Mouse (Mus musculus): Measurements from ENCODE around the gene Daam1. TPM values are rescaled to one million over a fixed set of nuclear protein-coding genes. Genes with fewer than 3 reads are reported as not detected.

Daam1 gene
- polyA plus RNA-seq, 1 experiment: 52.8 TPM

DNA sequence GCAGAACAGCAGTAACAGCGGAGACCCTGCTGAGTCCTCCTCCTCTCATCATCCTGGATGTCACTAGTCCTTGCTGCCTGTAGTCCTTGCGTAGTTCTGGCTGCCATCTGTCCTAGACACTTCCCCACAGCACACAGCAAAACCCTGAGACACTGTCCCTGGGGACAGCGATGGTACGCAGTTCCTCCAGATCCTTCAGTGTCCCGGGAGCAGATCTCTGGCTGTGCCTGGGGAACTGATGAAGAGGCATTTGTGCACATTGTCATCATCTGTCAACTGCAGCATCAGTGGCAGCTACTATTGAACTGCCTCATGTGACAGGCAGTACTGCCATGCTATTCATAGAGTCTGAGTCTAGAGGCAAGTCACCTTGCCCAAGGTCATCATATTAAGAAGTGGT lies 107.6 kb downstream of the Daam1 start:
- peaks cover 97% of the 10 kb centered on the region for H3K36me3 ChIP-seq (replicated peaks; ENCODE audit: low read length)
- H3K27me3 ChIP-seq (replicated peaks): no peaks in the 10 kb centered on the region
- no peak for TF ChIP-seq FLI1 (IDR thresholded peaks at IDR 0.05; ENCODE audit: low read length)
- TF ChIP-seq GATA1 (IDR thresholded peaks at IDR 0.05; ENCODE audit: borderline replicate concordance, low read length): no peak
- H3K4me1 ChIP-seq: peaks cover 95% of the 10 kb centered on the region
- H3K9me3 ChIP-seq: no peaks in the 10 kb centered on the region
- peak overlapping the region; percentile 10 for H3K4me3 ChIP-seq (replicated peaks)

DNA sequence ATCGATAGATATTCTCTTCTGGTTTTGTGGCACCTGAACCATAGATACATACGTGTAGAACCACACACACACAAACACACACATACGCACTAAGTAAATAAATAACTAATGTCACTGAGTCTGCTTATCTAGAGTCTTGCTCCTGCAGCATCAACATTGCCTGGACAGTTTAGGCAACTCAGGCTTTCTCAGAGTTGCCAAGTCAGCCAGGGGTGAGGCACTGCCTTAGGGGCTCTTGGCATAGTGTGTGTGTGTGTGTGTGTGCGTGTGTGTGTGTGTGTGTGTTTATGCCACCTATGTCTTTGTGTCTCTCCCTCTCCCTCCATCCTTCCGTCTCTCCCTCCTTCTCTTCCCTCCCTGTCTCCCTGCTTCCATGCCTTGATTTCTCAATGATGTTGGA lies 110.4 kb downstream of the Daam1 start:
- no peak for TF ChIP-seq GATA1 (IDR thresholded peaks at IDR 0.05; ENCODE audit: borderline replicate concordance, low read length)
- TF ChIP-seq FLI1 (IDR thresholded peaks at IDR 0.05; ENCODE audit: low read length): no peak

DNA sequence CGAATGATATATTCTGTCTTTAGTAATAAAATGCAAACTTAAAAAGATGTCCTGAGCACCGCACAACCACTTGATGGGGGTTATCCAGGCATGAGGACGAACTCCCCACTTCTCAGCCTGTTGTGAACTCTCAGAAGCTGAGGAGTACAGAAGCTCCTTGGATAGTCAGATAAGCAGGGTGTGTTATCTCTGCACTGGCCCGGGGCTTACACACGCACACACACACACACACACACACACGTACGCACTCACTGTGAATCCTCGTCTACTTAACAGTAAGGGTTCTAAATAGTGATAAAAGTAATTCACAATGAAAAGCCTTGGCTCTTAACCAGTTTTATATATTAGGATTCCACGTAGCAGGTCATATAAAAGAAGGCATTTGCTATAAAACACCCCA lies 112.2 kb downstream of the Daam1 start:
- Histone ChIP-seq H3K27me3 (replicated peaks) (no peaks in the 10 kb centered on the region), H3K9me3 (no peaks in the 10 kb centered on the region), H3K36me3 (replicated peaks; ENCODE audit: low read length) (peaks cover 99% of the 10 kb centered on the region), H3K4me1 (peaks cover 73% of the 10 kb centered on the region), H3K4me3 (replicated peaks) (no peak overlapping the region)
- TF ChIP-seq FLI1 (IDR thresholded peaks at IDR 0.05; ENCODE audit: low read length): no peak
- TF ChIP-seq GATA1 (IDR thresholded peaks at IDR 0.05; ENCODE audit: borderline replicate concordance, low read length): no peak

More for the DNA sequence above, 110.4 kb downstream of the Daam1 start:
- no peaks in the 10 kb centered on the region for H3K9me3 ChIP-seq
- H3K27me3 ChIP-seq (replicated peaks): no peaks in the 10 kb centered on the region
- peaks cover 99% of the 10 kb centered on the region for H3K36me3 ChIP-seq (replicated peaks; ENCODE audit: low read length)
- no peak overlapping the region for H3K4me3 ChIP-seq (replicated peaks)
- peaks cover 87% of the 10 kb centered on the region for H3K4me1 ChIP-seq

DNA sequence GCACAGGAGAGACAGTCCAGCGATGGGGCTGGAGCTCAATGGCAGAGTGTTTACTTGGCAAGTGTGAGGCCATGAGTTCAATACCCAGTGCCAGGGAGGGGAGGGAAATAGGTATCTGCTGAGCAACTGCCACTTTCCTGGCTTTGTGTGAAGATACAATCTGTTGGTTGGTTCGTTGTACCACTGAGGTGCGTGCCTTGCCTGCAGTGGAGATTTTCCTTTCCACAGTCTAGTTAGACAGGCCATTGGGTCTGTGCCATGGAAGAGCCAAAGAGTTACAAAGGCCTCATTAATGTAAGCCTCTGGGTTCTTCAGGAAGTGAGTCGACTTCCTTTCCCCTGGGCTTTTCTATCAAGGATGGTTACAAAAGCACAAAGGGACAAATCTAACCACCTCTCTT lies 112.8 kb downstream of the Daam1 start:
- no peak for TF ChIP-seq FLI1 (IDR thresholded peaks at IDR 0.05; ENCODE audit: low read length)
- TF ChIP-seq GATA1 (IDR thresholded peaks at IDR 0.05; ENCODE audit: borderline replicate concordance, low read length): no peak
- no peaks in the 10 kb centered on the region for H3K9me3 ChIP-seq
- peaks cover 68% of the 10 kb centered on the region for H3K4me1 ChIP-seq
- H3K36me3 ChIP-seq (replicated peaks; ENCODE audit: low read length): peaks cover 99% of the 10 kb centered on the region
- H3K4me3 ChIP-seq (replicated peaks): peak overlapping the region; percentile 31
- no peaks in the 10 kb centered on the region for H3K27me3 ChIP-seq (replicated peaks)

DNA sequence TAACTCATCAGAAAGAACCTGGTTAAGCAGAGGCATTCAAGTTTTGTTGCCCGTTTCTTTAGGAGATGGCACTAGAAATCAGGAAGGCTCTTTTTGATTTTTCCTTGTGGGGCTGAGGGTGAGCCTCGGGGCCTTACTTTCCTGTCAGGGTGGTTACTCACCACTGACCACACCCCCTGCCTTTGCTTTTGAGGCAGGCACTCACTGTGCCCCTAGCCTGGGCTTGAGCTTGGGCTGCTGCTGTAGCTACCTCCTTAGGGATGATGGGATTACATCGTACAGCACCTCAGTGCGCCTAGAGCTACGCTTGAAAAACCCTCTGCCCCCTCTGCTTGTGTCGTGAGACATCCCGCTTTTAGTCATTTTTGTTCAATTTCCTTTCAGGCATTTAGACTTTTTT lies 115.0 kb downstream of the Daam1 start:
- Histone ChIP-seq H3K4me1 (peaks cover 48% of the 10 kb centered on the region), H3K9me3 (no peaks in the 10 kb centered on the region), H3K27me3 (replicated peaks) (no peaks in the 10 kb centered on the region), H3K4me3 (replicated peaks) (no peak overlapping the region), H3K36me3 (replicated peaks; ENCODE audit: low read length) (peaks cover 100% of the 10 kb centered on the region)
- no peak for TF ChIP-seq FLI1 (IDR thresholded peaks at IDR 0.05; ENCODE audit: low read length)
- TF ChIP-seq GATA1 (IDR thresholded peaks at IDR 0.05; ENCODE audit: borderline replicate concordance, low read length): no peak

DNA sequence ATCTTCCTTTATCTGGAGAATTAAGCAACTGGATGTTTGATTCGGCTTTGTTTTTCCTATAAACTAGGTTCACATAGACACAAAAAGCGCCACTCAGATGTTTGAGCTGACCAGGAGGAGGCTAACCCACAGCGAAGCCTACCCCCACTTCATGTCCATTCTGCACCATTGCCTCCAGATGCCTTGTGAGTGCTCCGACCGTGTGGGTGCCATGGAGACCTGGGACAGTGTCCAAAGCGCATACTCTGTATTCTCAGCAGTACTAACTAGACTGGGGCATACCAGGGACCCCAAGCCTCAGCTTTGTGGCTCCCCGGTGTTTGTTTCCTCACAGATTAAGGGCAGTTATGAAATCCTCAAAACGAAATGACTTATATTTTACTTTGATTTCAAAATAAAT lies 115.6 kb downstream of the Daam1 start:
- no peak for TF ChIP-seq FLI1 (IDR thresholded peaks at IDR 0.05; ENCODE audit: low read length)
- TF ChIP-seq GATA1 (IDR thresholded peaks at IDR 0.05; ENCODE audit: borderline replicate concordance, low read length): no peak
- H3K36me3 ChIP-seq (replicated peaks; ENCODE audit: low read length): peaks cover 100% of the 10 kb centered on the region
- no peak overlapping the region for H3K4me3 ChIP-seq (replicated peaks)
- no peaks in the 10 kb centered on the region for H3K27me3 ChIP-seq (replicated peaks)
- peaks cover 42% of the 10 kb centered on the region for H3K4me1 ChIP-seq
- no peaks in the 10 kb centered on the region for H3K9me3 ChIP-seq

DNA sequence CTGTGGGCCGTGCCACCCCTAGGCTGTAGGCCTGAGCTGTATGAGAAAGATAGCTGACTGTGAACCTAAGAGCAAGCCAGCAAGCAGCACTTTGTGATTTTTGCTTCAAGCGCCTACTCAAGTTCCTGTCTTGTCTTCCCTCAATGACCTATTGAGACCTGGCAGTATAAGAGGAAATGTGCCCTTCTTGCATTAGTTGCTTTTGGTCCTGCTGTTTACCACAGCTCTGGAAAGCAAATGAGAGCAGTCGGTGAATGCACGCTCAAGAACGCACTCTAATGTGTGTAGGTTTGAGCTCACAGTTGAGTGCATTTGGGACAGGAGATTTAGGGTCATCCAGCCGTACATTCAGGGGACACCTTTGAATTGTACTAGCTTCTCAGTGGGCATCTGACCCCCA lies 118.1 kb downstream of the Daam1 start:
- Histone ChIP-seq H3K9me3 (no peaks in the 10 kb centered on the region), H3K27me3 (replicated peaks) (no peaks in the 10 kb centered on the region), H3K4me1 (peaks cover 16% of the 10 kb centered on the region), H3K4me3 (replicated peaks) (no peak overlapping the region), H3K36me3 (replicated peaks; ENCODE audit: low read length) (peaks cover 100% of the 10 kb centered on the region)
- no peak for TF ChIP-seq GATA1 (IDR thresholded peaks at IDR 0.05; ENCODE audit: borderline replicate concordance, low read length)
- no peak for TF ChIP-seq FLI1 (IDR thresholded peaks at IDR 0.05; ENCODE audit: low read length)

DNA sequence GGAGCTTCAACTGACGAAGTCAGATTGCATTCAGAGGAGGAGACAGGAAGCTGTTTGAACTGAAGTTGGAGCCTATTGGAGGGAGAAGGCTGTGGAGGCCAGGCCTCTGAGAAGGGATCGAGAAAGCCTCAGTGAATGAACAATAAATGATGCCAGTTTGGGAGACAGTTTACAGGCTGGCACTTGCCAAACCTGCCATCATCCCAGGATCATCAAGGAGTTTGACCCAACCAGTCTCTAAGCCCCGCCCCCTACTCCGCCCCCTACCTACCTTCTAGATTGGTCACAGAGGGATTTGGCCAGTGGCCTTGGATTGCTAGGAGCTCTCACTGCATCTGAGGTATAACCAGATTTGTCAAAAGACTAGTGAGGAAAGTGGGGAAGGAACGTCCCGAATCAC lies 118.7 kb downstream of the Daam1 start:
- Histone ChIP-seq H3K27me3 (replicated peaks) (no peaks in the 10 kb centered on the region), H3K9me3 (no peaks in the 10 kb centered on the region), H3K4me1 (peaks cover 10% of the 10 kb centered on the region), H3K36me3 (replicated peaks; ENCODE audit: low read length) (peaks cover 100% of the 10 kb centered on the region), H3K4me3 (replicated peaks) (no peak overlapping the region)
- TF ChIP-seq FLI1 (IDR thresholded peaks at IDR 0.05; ENCODE audit: low read length) (no peak), GATA1 (IDR thresholded peaks at IDR 0.05; ENCODE audit: borderline replicate concordance, low read length) (no peak)

DNA sequence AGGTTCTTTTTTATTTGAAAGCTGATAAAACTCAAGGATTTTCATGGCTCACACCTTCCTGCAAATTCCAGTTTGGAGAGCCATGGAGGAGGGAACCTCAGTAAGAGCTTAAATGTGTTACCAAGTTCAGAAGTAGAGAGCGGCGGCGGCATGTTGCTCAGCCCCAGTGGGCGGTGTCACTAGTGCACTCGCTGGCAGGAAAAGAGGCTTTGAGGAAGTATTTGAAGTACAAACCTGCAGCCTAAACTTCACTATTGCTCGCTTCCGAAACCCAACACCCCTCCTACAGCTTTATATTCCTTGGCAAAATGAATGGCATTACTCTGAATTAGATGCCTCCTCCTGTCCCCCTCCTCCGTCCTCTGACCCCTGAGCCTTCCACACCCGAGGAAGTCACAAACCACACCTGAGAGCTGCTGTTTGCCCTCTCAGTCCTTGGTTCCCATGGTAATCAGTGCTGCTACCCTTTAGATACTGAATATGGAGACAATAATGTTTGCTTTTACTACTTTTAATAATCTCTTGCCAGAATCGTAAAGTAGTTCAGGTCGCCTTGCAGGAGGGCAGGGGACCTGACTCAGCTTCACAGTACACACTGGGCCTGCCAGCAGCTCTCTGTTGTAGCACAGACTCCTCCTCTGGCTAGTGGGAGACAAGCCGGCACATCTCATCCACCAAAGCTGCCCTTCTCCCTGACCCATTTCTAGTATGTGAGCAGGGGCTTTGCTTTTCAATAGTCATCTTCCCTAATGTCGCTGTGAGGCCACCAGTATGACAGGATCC lies 119.4 kb downstream of the Daam1 start:
- Histone ChIP-seq H3K27me3 (replicated peaks) (no peaks in the 10 kb centered on the region), H3K36me3 (replicated peaks; ENCODE audit: low read length) (peaks cover 100% of the 10 kb centered on the region)
- TF ChIP-seq FLI1 (IDR thresholded peaks at IDR 0.05; ENCODE audit: low read length) (no peak), GATA1 (IDR thresholded peaks at IDR 0.05; ENCODE audit: borderline replicate concordance, low read length) (no peak)

DNA sequence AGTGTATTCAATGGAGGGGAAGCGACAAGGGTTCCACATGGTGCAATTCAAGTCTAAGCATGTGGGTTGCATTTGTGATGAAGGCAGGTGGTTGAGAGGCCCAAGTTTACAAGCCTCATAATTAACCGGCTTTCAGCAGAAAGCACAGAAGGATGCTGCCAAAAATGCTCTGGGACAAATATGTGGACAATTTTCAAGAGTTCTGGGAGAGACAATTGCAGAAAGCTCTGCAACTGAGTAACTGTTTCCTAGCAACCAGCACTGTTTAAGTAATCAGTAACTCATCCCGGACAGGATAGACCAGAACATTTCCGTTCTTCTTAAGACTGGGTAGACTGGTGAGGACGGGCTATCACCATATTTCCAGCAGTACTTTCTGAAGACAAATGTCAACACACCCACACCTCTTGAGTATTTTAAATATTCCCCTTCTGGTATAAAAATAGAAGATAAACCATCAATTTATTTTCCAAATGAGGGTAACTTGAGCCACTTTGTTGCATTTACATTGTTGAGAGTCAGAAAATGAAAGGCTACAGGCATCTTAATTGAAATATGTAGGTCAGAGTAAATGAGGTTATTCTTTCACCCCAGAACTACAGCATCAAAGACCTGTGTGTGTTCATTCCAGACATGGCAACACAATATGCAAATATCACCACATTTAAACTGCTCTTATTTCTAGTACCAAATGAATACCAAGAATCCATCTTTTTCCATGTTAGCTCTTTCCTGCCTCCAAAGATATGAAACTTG lies 123.5 kb downstream of the Daam1 start:
- H3K4me1 ChIP-seq: peaks cover 3% of the 10 kb centered on the region; the same call in 1 of the 2 replicates
- no peaks in the 10 kb centered on the region for H3K27me3 ChIP-seq (replicated peaks)
- H3K9me3 ChIP-seq: no peaks in the 10 kb centered on the region
- no peak for TF ChIP-seq FLI1 (IDR thresholded peaks at IDR 0.05; ENCODE audit: low read length)
- no peak for TF ChIP-seq GATA1 (IDR thresholded peaks at IDR 0.05; ENCODE audit: borderline replicate concordance, low read length)
- peaks cover 100% of the 10 kb centered on the region for H3K36me3 ChIP-seq (replicated peaks; ENCODE audit: low read length)
- no peak overlapping the region for H3K4me3 ChIP-seq (replicated peaks)

More for the DNA sequence above, 119.4 kb downstream of the Daam1 start:
- Histone ChIP-seq H3K4me1 (peaks cover 7% of the 10 kb centered on the region; the same call in 1 of the 2 replicates), H3K4me3 (replicated peaks) (no peak overlapping the region), H3K9me3 (no peaks in the 10 kb centered on the region)
